Mouse (Mus musculus) adrenal gland, postnatal 25 days (tissue): ENCODE results near the gene Gm6760. TPM values are rescaled to one million over a fixed set of nuclear protein-coding genes. Genes with fewer than 3 reads are reported as not detected.

Source experiments
- DNase-seq: peaks from one replicate; pipeline ENCODE4 v3.0.0; 2021; ENCODE audit warnings: mixed read lengths
- long read RNA-seq: library from polyadenylated mRNA; stranded (forward); transcript quantifications from one replicate; pipeline ENCODE4 v2.0.0, GENCODE M21; 2021
- total RNA-seq: library from RNA; stranded (reverse); gene quantifications from 2 replicates; pipeline ENCODE4 v1.2.3, GENCODE M21; 2021

The Gm6760 gene
- not detected in 2 replicates for total RNA-seq
- long read RNA-seq: 0 reads

GRCm38 (mm10) chrX:64152098-64152497 is at the start of gene Gm6760:
Gene Gm6760, minus strand, starts transcription at chrX:64152198.
- no peak for DNase-seq

- DNase-seq: no peak
Observed at GRCm38 (mm10) chrX:64181246-64181645, 29.2 kb upstream of the Gm6760 start.

DNA sequence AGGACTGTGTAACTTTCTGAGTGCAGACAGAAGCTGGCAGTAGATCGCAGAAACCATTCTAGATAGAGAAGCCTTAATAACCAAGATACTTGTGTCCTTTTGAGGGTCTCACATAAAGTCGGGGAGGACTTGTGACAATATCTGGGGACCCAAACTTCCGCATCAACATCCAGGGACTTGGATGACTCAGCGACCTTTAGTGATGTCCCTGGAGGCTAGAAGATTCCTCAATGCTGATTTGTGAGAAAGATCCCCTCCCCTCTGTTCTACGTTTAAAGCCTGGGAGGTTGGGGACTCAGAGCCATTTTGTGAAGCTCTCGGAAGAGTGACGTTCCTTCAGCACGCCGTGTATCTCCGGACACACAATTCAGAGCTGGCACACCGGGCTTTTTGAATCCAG is 21.2 kb upstream of the Gm6760 start, which contains the start of gene 3830417A13Rik:
Gene 3830417A13Rik, plus strand, starts transcription at position 301 of the 400 bp plus-strand sequence.
- DNase-seq: no peak

Other genes with a start within 250 kb of the Gm6760 start
- gene 3830417A13Rik, start 21.4 kb upstream of the Gm6760 start, total RNA-seq: not detected in 2 replicates
- not detected in 2 replicates for gene Slitrk4, start 124.8 kb upstream of the Gm6760 start, total RNA-seq